Mouse (Mus musculus): Measurements from ENCODE around the gene Fnip2. TPM values are rescaled to one million over a fixed set of nuclear protein-coding genes. Genes with fewer than 3 reads are reported as not detected.
A peak's percentile ranks its signal among the peaks of the same experiment; 100 is the strongest.

The Fnip2 gene
- total and polyA plus RNA-seq, 3 experiments: 3.2 to 71.3 (median 57.6) TPM

GRCm38 (mm10) chr3:79537023-79537422, 30.6 kb downstream of the Fnip2 start:
- DNase-seq (ENCODE audit: low spot score) (no peak), ATAC-seq (ENCODE audit: extremely low read depth, insufficient number of reproducible peaks, low FRiP score, poor library complexity, severe bottlenecking) (no peak)
- H3K36me3 ChIP-seq (replicated peaks): peaks cover 35% of the 10 kb centered on the region
- peaks cover 68% of the 10 kb centered on the region for H3K4me1 ChIP-seq (ENCODE audit: insufficient read depth, low read depth, low read length)
- H3K27me3 ChIP-seq (ENCODE audit: insufficient read depth, low read length): no peaks in the 10 kb centered on the region
- no peak for TF ChIP-seq TAL1 (conservative IDR thresholded peaks at IDR 0.05; ENCODE audit: low read depth, low read length)
- no peak for TF ChIP-seq POLR2AphosphoS5 (IDR thresholded peaks at IDR 0.05; ENCODE audit: insufficient replicate concordance, low read depth, low read length)
- no peak overlapping the region for H3K4me3 ChIP-seq (ENCODE audit: low read depth, low read length)
- no peaks in the 10 kb centered on the region for H3K9me3 ChIP-seq (replicated peaks)

GRCm38 (mm10) chr3:79531581-79532271, 35.9 kb downstream of the Fnip2 start:
- H3K4me1 ChIP-seq (ENCODE audit: insufficient read depth, low read depth, low read length): peaks cover 84% of the 10 kb centered on the region
- no peaks in the 10 kb centered on the region for H3K27me3 ChIP-seq (ENCODE audit: insufficient read depth, low read length)
- DNase-seq (ENCODE audit: low spot score): peak; percentile 46
- H3K9me3 ChIP-seq (replicated peaks): no peaks in the 10 kb centered on the region
- peak; percentile 75 for ATAC-seq (ENCODE audit: extremely low read depth, insufficient number of reproducible peaks, low FRiP score, poor library complexity, severe bottlenecking)
- TF ChIP-seq CTCF (IDR thresholded peaks at IDR 0.05; ENCODE audit: low read depth, low read length): no peak
- no peak for TF ChIP-seq TAL1 (conservative IDR thresholded peaks at IDR 0.05; ENCODE audit: low read depth, low read length)
- no peak for TF ChIP-seq POLR2AphosphoS5 (IDR thresholded peaks at IDR 0.05; ENCODE audit: insufficient replicate concordance, low read depth, low read length)
- TF ChIP-seq GATA2 (IDR thresholded peaks at IDR 0.05; ENCODE audit: borderline replicate concordance, low read depth, low read length): no peak
- TF ChIP-seq GATA1 (IDR thresholded peaks at IDR 0.05; ENCODE audit: borderline replicate concordance, low read length): no peak
- peak overlapping the region; percentile 70 for H3K4me3 ChIP-seq (ENCODE audit: low read depth, low read length)
- H3K36me3 ChIP-seq (replicated peaks): peaks cover 36% of the 10 kb centered on the region

- DNase-seq (ENCODE audit: low spot score) (peak; percentile 36), ATAC-seq (ENCODE audit: extremely low read depth, insufficient number of reproducible peaks, low FRiP score, poor library complexity, severe bottlenecking) (peak; percentile 36)
- H3K4me1 ChIP-seq (ENCODE audit: insufficient read depth, low read depth, low read length): peaks cover 77% of the 10 kb centered on the region
- peak overlapping the region; percentile 61 for H3K4me3 ChIP-seq (ENCODE audit: low read depth, low read length)
- H3K9me3 ChIP-seq (replicated peaks): no peaks in the 10 kb centered on the region
- TF ChIP-seq POLR2AphosphoS5 (IDR thresholded peaks at IDR 0.05; ENCODE audit: insufficient replicate concordance, low read depth, low read length) (no peak), GATA2 (IDR thresholded peaks at IDR 0.05; ENCODE audit: borderline replicate concordance, low read depth, low read length) (no peak), CTCF (IDR thresholded peaks at IDR 0.05; ENCODE audit: low read depth, low read length) (no peak), TAL1 (conservative IDR thresholded peaks at IDR 0.05; ENCODE audit: low read depth, low read length) (no peak; the same call in 1 of the 2 replicates), GATA1 (IDR thresholded peaks at IDR 0.05; ENCODE audit: borderline replicate concordance, low read length) (no peak)
- H3K36me3 ChIP-seq (replicated peaks): peaks cover 42% of the 10 kb centered on the region
- no peaks in the 10 kb centered on the region for H3K27me3 ChIP-seq (ENCODE audit: insufficient read depth, low read length)
These were observed 38.0 kb downstream of the Fnip2 start for GRCm38 (mm10) chr3:79529499-79530096.

- H3K9me3 ChIP-seq (replicated peaks): no peaks in the 10 kb centered on the region
- H3K4me1 ChIP-seq (ENCODE audit: insufficient read depth, low read depth, low read length): peaks cover 80% of the 10 kb centered on the region
- DNase-seq (ENCODE audit: low spot score) (no peak), ATAC-seq (ENCODE audit: extremely low read depth, insufficient number of reproducible peaks, low FRiP score, poor library complexity, severe bottlenecking) (no peak)
- TF ChIP-seq POLR2AphosphoS5 (IDR thresholded peaks at IDR 0.05; ENCODE audit: insufficient replicate concordance, low read depth, low read length) (no peak), CTCF (IDR thresholded peaks at IDR 0.05; ENCODE audit: low read depth, low read length) (no peak), TAL1 (conservative IDR thresholded peaks at IDR 0.05; ENCODE audit: low read depth, low read length) (no peak), GATA2 (IDR thresholded peaks at IDR 0.05; ENCODE audit: borderline replicate concordance, low read depth, low read length) (no peak), GATA1 (IDR thresholded peaks at IDR 0.05; ENCODE audit: borderline replicate concordance, low read length) (no peak)
- H3K4me3 ChIP-seq (ENCODE audit: low read depth, low read length): peak overlapping the region; percentile 64; the same call in 1 of the 2 replicates
- no peaks in the 10 kb centered on the region for H3K27me3 ChIP-seq (ENCODE audit: insufficient read depth, low read length)
- peaks cover 51% of the 10 kb centered on the region for H3K36me3 ChIP-seq (replicated peaks)
These were observed 39.1 kb downstream of the Fnip2 start for GRCm38 (mm10) chr3:79528451-79528850.

GRCm38 (mm10) chr3:79527921-79528320, 39.7 kb downstream of the Fnip2 start:
- H3K4me3 ChIP-seq (ENCODE audit: low read depth, low read length): no peak overlapping the region; the same call in 1 of the 2 replicates
- ATAC-seq (ENCODE audit: extremely low read depth, insufficient number of reproducible peaks, low FRiP score, poor library complexity, severe bottlenecking) (no peak), DNase-seq (ENCODE audit: low spot score) (no peak)
- TF ChIP-seq TAL1 (conservative IDR thresholded peaks at IDR 0.05; ENCODE audit: low read depth, low read length): no peak
- no peak for TF ChIP-seq GATA1 (IDR thresholded peaks at IDR 0.05; ENCODE audit: borderline replicate concordance, low read length)
- no peak for TF ChIP-seq POLR2AphosphoS5 (IDR thresholded peaks at IDR 0.05; ENCODE audit: insufficient replicate concordance, low read depth, low read length)
- no peak for TF ChIP-seq GATA2 (IDR thresholded peaks at IDR 0.05; ENCODE audit: borderline replicate concordance, low read depth, low read length)
- no peak for TF ChIP-seq CTCF (IDR thresholded peaks at IDR 0.05; ENCODE audit: low read depth, low read length)
- H3K9me3 ChIP-seq (replicated peaks): no peaks in the 10 kb centered on the region
- no peaks in the 10 kb centered on the region for H3K27me3 ChIP-seq (ENCODE audit: insufficient read depth, low read length)
- peaks cover 79% of the 10 kb centered on the region for H3K4me1 ChIP-seq (ENCODE audit: insufficient read depth, low read depth, low read length)
- H3K36me3 ChIP-seq (replicated peaks): peaks cover 53% of the 10 kb centered on the region

- Histone ChIP-seq H3K27me3 (ENCODE audit: insufficient read depth, low read length) (no peaks in the 10 kb centered on the region), H3K9me3 (replicated peaks) (no peaks in the 10 kb centered on the region), H3K4me3 (ENCODE audit: low read depth, low read length) (no peak overlapping the region; the same call in 1 of the 2 replicates), H3K4me1 (ENCODE audit: insufficient read depth, low read depth, low read length) (peaks cover 78% of the 10 kb centered on the region), H3K36me3 (replicated peaks) (peaks cover 57% of the 10 kb centered on the region)
- no peak for ATAC-seq (ENCODE audit: extremely low read depth, insufficient number of reproducible peaks, low FRiP score, poor library complexity, severe bottlenecking)
- DNase-seq (ENCODE audit: low spot score): no peak
- no peak for TF ChIP-seq CTCF (IDR thresholded peaks at IDR 0.05; ENCODE audit: low read depth, low read length)
- no peak for TF ChIP-seq GATA2 (IDR thresholded peaks at IDR 0.05; ENCODE audit: borderline replicate concordance, low read depth, low read length)
- TF ChIP-seq GATA1 (IDR thresholded peaks at IDR 0.05; ENCODE audit: borderline replicate concordance, low read length): no peak
- TF ChIP-seq POLR2AphosphoS5 (IDR thresholded peaks at IDR 0.05; ENCODE audit: insufficient replicate concordance, low read depth, low read length): no peak
- TF ChIP-seq TAL1 (conservative IDR thresholded peaks at IDR 0.05; ENCODE audit: low read depth, low read length): no peak
These were observed 40.1 kb downstream of the Fnip2 start for GRCm38 (mm10) chr3:79527521-79527920.

All from G1E (cell line).